Mouse (Mus musculus) G1E (cell line): ENCODE results near the gene Cbln1.

ENCODE experiments used
- CTCF ChIP-seq: IDR thresholded peaks from 2 replicates; pipeline ENCODE4 v1.5.1; 2012; ENCODE audit warnings: low read depth, low read length, inconsistent platforms, mixed read lengths
- GATA1 ChIP-seq: IDR thresholded peaks from 2 replicates; pipeline ENCODE4 v1.6.1; 2012; ENCODE audit warnings: borderline replicate concordance, low read length, inconsistent platforms, mixed read lengths
- GATA2 ChIP-seq: IDR thresholded peaks from 2 replicates; pipeline ENCODE4 v1.6.1; 2012; ENCODE audit warnings: low read depth, low read length, inconsistent platforms, borderline replicate concordance
- POLR2AphosphoS5 ChIP-seq: IDR thresholded peaks from 2 replicates; pipeline ENCODE4 v1.6.1; 2012; ENCODE audit warnings: low read depth, low read length, inconsistent platforms; ENCODE audit not compliant: insufficient replicate concordance
- TAL1 ChIP-seq: conservative IDR thresholded peaks from 2 replicates; pipeline ENCODE4 v1.6.1; 2012; ENCODE audit warnings: low read depth, low read length, inconsistent platforms, mixed read lengths

DNA sequence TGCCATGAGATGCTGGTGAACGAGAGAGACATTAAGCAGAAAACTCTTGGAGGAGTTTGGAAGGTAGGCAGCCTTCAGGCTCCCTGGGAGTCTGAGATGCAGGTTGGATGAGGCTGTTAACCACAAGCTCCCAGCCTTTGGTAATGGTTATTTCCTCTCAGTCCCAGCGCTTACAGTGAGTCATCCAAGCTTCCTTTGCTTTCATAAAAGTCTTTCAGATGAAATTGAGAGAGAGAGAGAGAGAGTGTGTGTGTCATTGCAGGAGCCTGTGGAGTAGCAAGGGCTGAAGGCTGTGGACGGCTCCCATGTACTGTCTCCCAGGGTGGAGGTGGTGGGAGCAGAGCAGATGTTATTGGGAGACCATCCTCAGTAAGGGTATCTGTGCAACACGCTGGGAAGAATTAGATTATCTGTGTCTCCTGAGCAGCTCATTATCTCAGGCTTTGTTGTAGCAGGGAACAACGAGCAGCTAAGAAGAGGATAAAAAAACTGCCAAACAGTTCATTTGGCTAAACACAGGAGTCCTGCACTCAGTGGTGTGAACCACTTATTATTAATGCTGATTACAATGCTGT is 17.5 kb upstream of the Cbln1 start:
- TF ChIP-seq CTCF, result no peak
- TF ChIP-seq POLR2AphosphoS5, result no peak
- TF ChIP-seq GATA1, result no peak
- no peak for TF ChIP-seq GATA2
- TF ChIP-seq TAL1, result no peak
